Mouse (Mus musculus): ENCODE measurements around the gene Bicc1.

The Bicc1 gene

GRCm38 (mm10) chr10:71058070-71058469 lies 101.4 kb downstream of the Bicc1 start:
- DNase-seq (ENCODE audit: low read depth, low spot score) = no peak

- DNase-seq (ENCODE audit: low read depth, low spot score) = no peak
Measured at GRCm38 (mm10) chr10:71052748-71053147, 106.8 kb downstream of the Bicc1 start.

- DNase-seq (ENCODE audit: low read depth, low spot score) = no peak
Measured at GRCm38 (mm10) chr10:71052208-71052607, 107.3 kb downstream of the Bicc1 start.

GRCm38 (mm10) chr10:71050722-71051333 lies 108.7 kb downstream of the Bicc1 start:
- no peak for DNase-seq (ENCODE audit: low read depth, low spot score)

GRCm38 (mm10) chr10:71049294-71049693 lies 110.2 kb downstream of the Bicc1 start:
- DNase-seq (ENCODE audit: low read depth, low spot score) = no peak

- DNase-seq (ENCODE audit: low read depth, low spot score) = no peak
Measured at GRCm38 (mm10) chr10:71044410-71044809, 115.1 kb downstream of the Bicc1 start.

GRCm38 (mm10) chr10:71041874-71042273 lies 117.6 kb downstream of the Bicc1 start:
- no peak for DNase-seq (ENCODE audit: low read depth, low spot score)

- no peak for DNase-seq (ENCODE audit: low read depth, low spot score)
Measured at GRCm38 (mm10) chr10:71036484-71036883, 123.0 kb downstream of the Bicc1 start.

GRCm38 (mm10) chr10:71028996-71029395 lies 130.5 kb downstream of the Bicc1 start:
- DNase-seq (ENCODE audit: low read depth, low spot score) = no peak

- DNase-seq (ENCODE audit: low read depth, low spot score) = no peak
Measured at GRCm38 (mm10) chr10:71028066-71028844, 131.2 kb downstream of the Bicc1 start.

GRCm38 (mm10) chr10:71025131-71025894 lies 134.2 kb downstream of the Bicc1 start:
- DNase-seq (ENCODE audit: low read depth, low spot score) = no peak

- no peak for DNase-seq (ENCODE audit: low read depth, low spot score)
Measured at GRCm38 (mm10) chr10:71024681-71025080, 134.8 kb downstream of the Bicc1 start.

GRCm38 (mm10) chr10:71023471-71023870 lies 136.0 kb downstream of the Bicc1 start:
- no peak for DNase-seq (ENCODE audit: low read depth, low spot score)

GRCm38 (mm10) chr10:71020459-71020858 lies 139.0 kb downstream of the Bicc1 start:
- DNase-seq (ENCODE audit: low read depth, low spot score) = no peak

- no peak for DNase-seq (ENCODE audit: low read depth, low spot score)
Measured at GRCm38 (mm10) chr10:71019836-71020235, 139.7 kb downstream of the Bicc1 start.

GRCm38 (mm10) chr10:71009771-71010496 lies 149.6 kb downstream of the Bicc1 start:
- DNase-seq (ENCODE audit: low read depth, low spot score) = no peak

GRCm38 (mm10) chr10:71008721-71009120 lies 150.8 kb downstream of the Bicc1 start:
- no peak for DNase-seq (ENCODE audit: low read depth, low spot score)

- DNase-seq (ENCODE audit: low read depth, low spot score) = no peak
Measured at GRCm38 (mm10) chr10:71007956-71008355, 151.5 kb downstream of the Bicc1 start.

GRCm38 (mm10) chr10:71007516-71007915 lies 152.0 kb downstream of the Bicc1 start:
- DNase-seq (ENCODE audit: low read depth, low spot score) = no peak

- no peak for DNase-seq (ENCODE audit: low read depth, low spot score)
Measured at GRCm38 (mm10) chr10:71007001-71007400, 152.5 kb downstream of the Bicc1 start.

- DNase-seq (ENCODE audit: low read depth, low spot score) = no peak
Measured at GRCm38 (mm10) chr10:71002871-71003270, 156.6 kb downstream of the Bicc1 start.

- DNase-seq (ENCODE audit: low read depth, low spot score) = no peak
Measured at GRCm38 (mm10) chr10:71002186-71002585, 157.3 kb downstream of the Bicc1 start.
